Mouse (Mus musculus): ENCODE results near the gene Cntfr. TPM values are rescaled to one million over a fixed set of nuclear protein-coding genes. Genes with fewer than 3 reads are reported as not detected.

The Cntfr gene
- 1.3 TPM for polyA plus RNA-seq (2015; fragmentation: Illumina TruSeq; extraction: RNeasy Lipid Tissue Mini Kit (QIAGEN cat#74804); ENCODE audit: insufficient read depth, low replicate concordance)

GRCm38 (mm10) chr4:41696930-41697841 lies at the start of gene Cntfr:
Gene Cntfr (minus strand): TSS chr4:41697089.

DNA sequence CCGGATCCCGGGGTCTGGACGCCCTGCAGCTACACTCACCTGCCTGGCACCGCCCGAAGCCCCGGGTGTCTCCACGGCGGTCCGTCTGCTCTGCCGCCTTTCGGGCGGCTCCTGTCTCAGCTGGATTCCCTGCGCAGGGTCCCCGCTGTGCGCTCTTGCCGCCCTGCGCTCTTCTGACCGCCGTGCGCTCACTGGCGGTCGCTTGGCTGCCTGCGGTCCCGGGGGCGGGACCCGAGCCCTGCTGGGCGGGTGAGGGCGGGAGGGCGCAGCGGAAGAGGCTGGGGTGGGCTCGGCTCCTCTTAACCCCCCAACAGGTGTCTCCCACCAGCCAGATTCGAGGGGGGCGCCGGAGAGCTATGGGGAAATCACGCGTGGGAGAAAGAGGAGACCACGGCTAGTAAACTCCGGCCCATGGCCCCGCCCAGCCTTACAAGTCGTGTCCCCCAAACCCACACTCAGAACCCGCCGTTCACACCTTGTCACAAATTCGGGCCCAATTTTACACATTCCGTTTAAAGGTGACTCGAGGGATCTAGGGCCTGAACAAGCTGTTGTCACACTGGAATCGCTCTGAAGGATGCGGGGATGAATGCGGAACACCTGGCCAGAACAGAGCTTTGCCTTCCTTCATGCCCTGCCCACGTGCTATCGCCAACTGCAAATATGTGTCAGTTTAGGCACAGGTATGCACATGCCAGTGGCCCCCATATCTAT lies 34.3 kb upstream of the Cntfr start, which contains the start of gene Arid3c:
Gene Arid3c (minus strand): TSS at position 91 of the 714 bp plus-strand sequence.

DNA sequence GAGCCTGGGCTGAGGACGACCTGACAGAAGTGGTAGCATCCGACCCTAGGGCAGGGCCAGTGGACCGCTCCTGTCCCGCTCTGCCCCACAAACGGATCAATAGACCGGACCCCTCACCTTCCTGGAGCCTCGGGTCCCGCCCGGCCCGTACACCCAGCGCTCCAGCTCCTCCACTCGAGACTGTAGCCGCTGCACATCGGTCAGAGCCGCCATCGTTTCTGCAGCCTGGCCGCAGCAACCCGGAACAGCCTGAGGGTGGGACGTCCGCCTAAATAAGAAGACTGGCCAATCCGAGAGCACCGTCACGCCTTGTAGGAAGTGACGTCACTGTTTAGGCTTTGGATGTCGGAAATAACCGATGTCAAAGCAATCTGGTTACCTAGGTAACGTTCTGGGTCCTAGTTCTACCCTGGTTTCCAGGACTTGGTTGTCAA lies 26.0 kb upstream of the Cntfr start, which contains the start of gene Dctn3:
Gene Dctn3 (minus strand): TSS at position 253 of the 434 bp plus-strand sequence.

DNA sequence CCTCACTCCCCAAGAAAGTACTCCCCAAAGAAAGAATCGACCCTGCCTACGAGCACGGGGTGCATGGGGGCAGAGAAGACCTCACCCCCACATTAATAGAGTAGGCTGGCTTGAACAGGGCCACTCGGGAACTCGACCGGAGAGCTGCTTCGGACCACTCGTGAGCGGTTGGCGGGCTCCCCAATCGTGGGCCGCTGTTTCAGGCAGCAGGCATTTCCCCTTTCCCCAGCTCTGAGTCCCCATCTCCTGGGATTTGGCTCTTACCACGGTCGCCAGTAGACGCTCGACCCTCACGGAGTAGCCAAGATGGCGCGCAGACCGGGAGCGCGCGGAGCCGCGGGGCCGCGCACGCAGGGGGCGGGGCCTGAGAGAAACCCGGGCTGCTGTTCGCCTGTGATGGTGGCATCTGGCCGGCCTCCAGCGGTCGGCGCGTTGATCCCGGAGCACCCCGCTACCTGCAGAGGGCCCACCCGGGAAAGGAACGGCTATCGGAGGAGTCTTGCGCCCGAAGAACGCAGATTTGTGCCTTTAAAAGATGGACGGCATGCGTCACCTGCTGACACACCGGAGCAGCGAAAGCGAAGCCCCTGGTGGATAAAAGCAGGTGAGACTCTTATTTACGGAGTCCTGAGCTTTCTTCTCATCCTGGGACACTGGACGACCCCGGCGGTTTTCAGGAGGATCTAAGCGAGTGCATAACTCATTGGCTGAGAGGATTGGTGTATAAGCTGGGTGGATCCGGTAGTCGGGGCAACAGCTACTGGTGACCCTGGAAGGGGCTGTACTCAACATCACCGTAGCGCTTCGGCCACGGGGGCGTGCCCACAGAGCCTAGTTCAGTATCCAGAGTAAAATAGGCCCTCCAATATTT lies 16.5 kb upstream of the Cntfr start, which contains the start of gene Rpp25l:
Gene Rpp25l (minus strand): TSS at position 338 of the 871 bp plus-strand sequence.

DNA sequence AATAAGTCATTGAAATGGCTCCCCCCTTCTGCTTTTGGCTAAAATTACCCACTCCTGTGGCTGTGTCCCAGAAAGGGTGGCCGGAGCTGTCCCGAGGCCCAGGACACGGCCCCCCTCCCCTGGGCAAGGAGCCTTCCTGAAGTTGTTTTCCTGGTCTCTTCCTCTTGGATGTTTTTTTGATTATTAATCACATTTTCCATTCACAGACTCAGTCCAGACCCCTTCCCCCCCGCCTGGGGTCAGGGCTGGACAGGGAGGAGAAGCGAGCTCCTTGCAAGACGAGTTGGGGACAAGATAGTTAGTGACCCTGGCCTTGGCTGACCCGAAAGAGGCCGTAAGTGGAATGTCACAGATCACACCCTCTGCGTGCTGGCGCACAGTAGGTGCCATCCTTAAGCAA lies 2.9 kb upstream of the Cntfr start, which contains the start of gene Il11ra1:
Gene Il11ra1 (plus strand): TSS at position 207 of the 400 bp plus-strand sequence.

GRCm38 (mm10) chr4:41639913-41640507 lies 56.9 kb downstream of the Cntfr start, which contains the start of gene Enho:
Gene Enho (minus strand): TSS chr4:41640324.

Other genes starting within 250 kb of the Cntfr start
- gene Kif24, start 232.2 kb downstream of the Cntfr start, polyA plus RNA-seq (2015; fragmentation: Illumina TruSeq; extraction: RNeasy Lipid Tissue Mini Kit (QIAGEN cat#74804); ENCODE audit: insufficient read depth, low replicate concordance): 3.5 TPM
- gene Nudt2, start 231.9 kb downstream of the Cntfr start, polyA plus RNA-seq (2015; fragmentation: Illumina TruSeq; extraction: RNeasy Lipid Tissue Mini Kit (QIAGEN cat#74804); ENCODE audit: insufficient read depth, low replicate concordance): 14.7 TPM
- 1.3 TPM for gene AI464131, start 194.0 kb downstream of the Cntfr start, polyA plus RNA-seq (2015; fragmentation: Illumina TruSeq; extraction: RNeasy Lipid Tissue Mini Kit (QIAGEN cat#74804); ENCODE audit: insufficient read depth, low replicate concordance)
- gene 1110017D15Rik, start 179.8 kb downstream of the Cntfr start, polyA plus RNA-seq (2015; fragmentation: Illumina TruSeq; extraction: RNeasy Lipid Tissue Mini Kit (QIAGEN cat#74804); ENCODE audit: insufficient read depth, low replicate concordance): not detected
- 13.6 TPM for gene Fam219a, start 127.6 kb downstream of the Cntfr start, polyA plus RNA-seq (2015; fragmentation: Illumina TruSeq; extraction: RNeasy Lipid Tissue Mini Kit (QIAGEN cat#74804); ENCODE audit: insufficient read depth, low replicate concordance)
- gene Dnaic1, start 127.3 kb downstream of the Cntfr start, polyA plus RNA-seq (2015; fragmentation: Illumina TruSeq; extraction: RNeasy Lipid Tissue Mini Kit (QIAGEN cat#74804); ENCODE audit: insufficient read depth, low replicate concordance): 0.66 TPM
- gene Enho, start 56.8 kb downstream of the Cntfr start, polyA plus RNA-seq (2015; fragmentation: Illumina TruSeq; extraction: RNeasy Lipid Tissue Mini Kit (QIAGEN cat#74804); ENCODE audit: insufficient read depth, low replicate concordance): not detected
- gene Il11ra1, start 2.9 kb upstream of the Cntfr start, polyA plus RNA-seq (2015; fragmentation: Illumina TruSeq; extraction: RNeasy Lipid Tissue Mini Kit (QIAGEN cat#74804); ENCODE audit: insufficient read depth, low replicate concordance): 67.0 TPM
- gene Rpp25l, start 16.4 kb upstream of the Cntfr start, polyA plus RNA-seq (2015; fragmentation: Illumina TruSeq; extraction: RNeasy Lipid Tissue Mini Kit (QIAGEN cat#74804); ENCODE audit: insufficient read depth, low replicate concordance): 10.1 TPM
- gene Dctn3, start 26.1 kb upstream of the Cntfr start, polyA plus RNA-seq (2015; fragmentation: Illumina TruSeq; extraction: RNeasy Lipid Tissue Mini Kit (QIAGEN cat#74804); ENCODE audit: insufficient read depth, low replicate concordance): 27.5 TPM
- gene Arid3c, start 34.1 kb upstream of the Cntfr start, polyA plus RNA-seq (2015; fragmentation: Illumina TruSeq; extraction: RNeasy Lipid Tissue Mini Kit (QIAGEN cat#74804); ENCODE audit: insufficient read depth, low replicate concordance): not detected
- 18.2 TPM for gene Galt, start 58.1 kb upstream of the Cntfr start, polyA plus RNA-seq (2015; fragmentation: Illumina TruSeq; extraction: RNeasy Lipid Tissue Mini Kit (QIAGEN cat#74804); ENCODE audit: insufficient read depth, low replicate concordance)
- 27.7 TPM for gene Sigmar1, start 59.1 kb upstream of the Cntfr start, polyA plus RNA-seq (2015; fragmentation: Illumina TruSeq; extraction: RNeasy Lipid Tissue Mini Kit (QIAGEN cat#74804); ENCODE audit: insufficient read depth, low replicate concordance)
- 5.8 TPM for gene Ccl27a, start 77.2 kb upstream of the Cntfr start, polyA plus RNA-seq (2015; fragmentation: Illumina TruSeq; extraction: RNeasy Lipid Tissue Mini Kit (QIAGEN cat#74804); ENCODE audit: insufficient read depth, low replicate concordance)
- 10.9 TPM for gene Gm21541, start 206.5 kb upstream of the Cntfr start, polyA plus RNA-seq (2015; fragmentation: Illumina TruSeq; extraction: RNeasy Lipid Tissue Mini Kit (QIAGEN cat#74804); ENCODE audit: insufficient read depth, low replicate concordance)
- gene Gm20878, start 244.5 kb upstream of the Cntfr start, polyA plus RNA-seq (2015; fragmentation: Illumina TruSeq; extraction: RNeasy Lipid Tissue Mini Kit (QIAGEN cat#74804); ENCODE audit: insufficient read depth, low replicate concordance): 1.7 TPM